Mouse (Mus musculus) midbrain, embryonic 11.5 days (tissue): Measurements from ENCODE around the gene Aars2. TPM values are rescaled to one million over a fixed set of nuclear protein-coding genes. Genes with fewer than 3 reads are reported as not detected.

Experiments
- ATAC-seq: fragments of 200-750 bp; cut with Nextera tagmentation; 2 replicates; pipeline ENCODE4 v1.8.0; 2017; ENCODE audit warnings: moderate TSS enrichment, moderate library complexity; ENCODE audit not compliant: low FRiP score
- DNase-seq: peaks from one replicate; pipeline ENCODE4 v3.0.0; 2015; ENCODE audit warnings: low spot score; ENCODE audit errors: missing footprints
- H3K27ac ChIP-seq: fragments of 300-500 bp; sonication (generic); 2 replicates; pipeline ENCODE4 v1.5.1; 2014; ENCODE audit warnings: low read depth, low read length
- H3K27me3 ChIP-seq: fragments of 300-500 bp; sonication (generic); 2 replicates; pipeline ENCODE4 v1.6.1; 2014; ENCODE audit warnings: mild to moderate bottlenecking, low read length, moderate library complexity, mixed read lengths; ENCODE audit not compliant: control insufficient read depth, insufficient read depth
- H3K36me3 ChIP-seq: fragments of 300-500 bp; sonication (generic); 2 replicates; pipeline ENCODE4 v1.6.1; 2014; ENCODE audit warnings: mild to moderate bottlenecking, low read length, moderate library complexity, mixed read lengths; ENCODE audit not compliant: control insufficient read depth, insufficient read depth
- H3K4me1 ChIP-seq: fragments of 300-500 bp; sonication (generic); 2 replicates; pipeline ENCODE4 v1.6.1; 2014; ENCODE audit warnings: low read length; ENCODE audit not compliant: control insufficient read depth, insufficient read depth
- H3K4me2 ChIP-seq: fragments of 300-500 bp; sonication (generic); 2 replicates; pipeline ENCODE4 v1.6.1; 2014; ENCODE audit warnings: mild to moderate bottlenecking, moderate library complexity
- H3K4me3 ChIP-seq: fragments of 300-500 bp; sonication (generic); 2 replicates; pipeline ENCODE4 v1.5.1; 2014; ENCODE audit warnings: low read depth, low read length
- H3K9ac ChIP-seq: fragments of 300-500 bp; sonication (generic); 2 replicates; pipeline ENCODE4 v1.6.1; 2014; ENCODE audit warnings: low read length
- H3K9me3 ChIP-seq: fragments of 300-500 bp; sonication (generic); 2 replicates; pipeline ENCODE4 v1.6.1; 2016; ENCODE audit warnings: low read length; ENCODE audit not compliant: control insufficient read depth
- WGBS: fragments of 180-500 bp; shearing (Covaris S2); extraction: QIAGEN DNeasy Blood & Tissue Kit; methylation state at CpG from one replicate; pipeline ENCODE4 v1.1.7; 2014; 5-methylcytosine and 5-hydroxymethylcytosine counted together
- polyA plus RNA-seq: library from polyadenylated mRNA; unstranded; fragments of >200 nt; fragmentation: Nextera tagmentation; extraction: Ambion mirVana; gene quantifications from 2 replicates; pipeline ENCODE4 v1.2.1, GENCODE M21; 2014

The Aars2 gene
- polyA plus RNA-seq, 1 experiment from 2014 or later, result 18.1 TPM

- peaks cover 7% of the 10 kb centered on the region; the same call in 1 of the 2 replicates for H3K27me3 ChIP-seq
- peak overlapping the region; percentile 77 for H3K9ac ChIP-seq
- H3K9me3 ChIP-seq, result no peaks in the 10 kb centered on the region
- H3K4me2 ChIP-seq, result peak overlapping the region; percentile 98
- WGBS, result 82% methylated on average over 3 of the region's 3 CpGs
- ATAC-seq (no peak), DNase-seq (no peak)
- H3K4me3 ChIP-seq, result peak overlapping the region; percentile 61
- no peak overlapping the region for H3K27ac ChIP-seq
- peaks cover 10% of the 10 kb centered on the region for H3K4me1 ChIP-seq
- H3K36me3 ChIP-seq, result no peaks in the 10 kb centered on the region
These were observed 50.0 kb downstream of the Aars2 start for GRCm38 (mm10) chr17:45556514-45557245.

DNA sequence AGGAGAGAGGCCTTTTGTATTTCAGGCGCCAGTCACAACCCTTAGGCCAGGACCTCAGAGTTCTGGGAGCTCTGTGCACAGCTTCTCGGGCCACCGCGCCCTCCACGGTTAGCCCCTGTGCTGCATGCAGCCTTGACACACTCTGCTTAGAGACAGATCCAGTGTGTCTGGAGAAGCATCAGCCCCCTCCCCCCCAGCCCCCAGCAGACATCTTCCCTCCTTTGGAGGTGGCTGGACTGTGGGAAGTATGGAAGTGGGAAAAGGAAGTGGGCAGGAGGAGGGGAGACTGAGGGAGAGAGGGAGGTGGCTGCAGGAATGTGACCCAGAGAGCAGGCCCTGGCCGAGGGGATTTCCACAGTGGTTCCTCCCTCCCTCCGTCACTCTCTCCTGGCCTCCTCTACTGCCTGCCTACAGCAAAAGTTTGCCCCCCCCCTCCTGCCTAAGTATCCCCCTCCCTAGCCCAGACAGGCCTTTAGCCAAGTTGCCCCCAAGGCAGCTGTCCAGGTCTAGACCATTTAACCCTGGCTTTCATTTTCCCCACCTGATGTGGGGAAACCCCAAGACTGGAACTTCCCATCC, 50.7 kb downstream of the Aars2 start:
- H3K9me3 ChIP-seq, result no peaks in the 10 kb centered on the region
- no peaks in the 10 kb centered on the region for H3K36me3 ChIP-seq
- no peak for DNase-seq
- H3K27ac ChIP-seq, result no peak overlapping the region
- 78% methylated on average over 6 of the region's 7 CpGs for WGBS
- peaks cover 4% of the 10 kb centered on the region for H3K4me1 ChIP-seq
- H3K27me3 ChIP-seq, result peaks cover 7% of the 10 kb centered on the region; the same call in 1 of the 2 replicates
- H3K9ac ChIP-seq, result no peak overlapping the region
- no peak overlapping the region for H3K4me3 ChIP-seq
- ATAC-seq, result no peak
- no peak overlapping the region for H3K4me2 ChIP-seq

DNA sequence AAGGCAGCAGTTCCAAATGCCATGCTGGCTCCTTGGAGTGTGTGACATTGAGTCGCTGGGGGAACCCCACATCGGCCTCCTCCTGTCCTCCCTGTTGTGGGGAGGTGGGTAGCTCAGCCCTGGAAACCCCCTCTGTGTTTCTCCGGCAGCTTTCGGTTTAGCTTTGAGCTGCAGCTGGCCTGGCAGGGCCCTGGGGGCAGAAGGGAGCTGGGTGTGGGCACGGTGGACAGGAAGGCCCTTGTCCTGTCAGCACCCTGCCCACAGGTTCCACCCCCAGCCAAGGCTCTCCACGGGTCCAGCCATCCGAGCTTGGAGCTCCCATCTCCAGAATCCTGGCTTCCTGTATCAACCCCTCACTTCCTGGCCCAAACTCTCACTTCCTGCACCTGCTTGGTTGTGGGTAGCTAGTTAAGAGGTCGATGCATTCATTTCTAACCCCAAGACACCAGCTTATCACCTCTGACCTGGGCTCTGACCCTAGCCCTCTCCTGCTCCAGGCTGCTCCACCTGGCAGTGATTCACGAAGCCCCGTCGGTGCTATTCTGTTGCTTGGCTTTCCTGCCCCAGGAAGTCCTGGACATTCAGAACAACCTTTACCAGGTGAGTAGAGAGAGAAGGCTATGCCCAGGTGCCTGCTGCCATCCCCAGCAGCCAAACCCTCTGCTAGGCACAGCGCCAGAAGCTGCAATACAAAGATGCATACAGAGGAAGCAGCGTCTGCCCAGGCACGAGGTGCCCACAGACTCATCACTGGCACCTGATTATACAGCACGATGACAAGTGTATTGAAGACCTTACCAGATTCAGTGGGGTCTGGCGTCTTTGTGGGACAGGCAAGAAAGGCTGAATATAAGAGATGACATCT, 51.6 kb downstream of the Aars2 start:
- Histone ChIP-seq H3K4me3 (no peak overlapping the region), H3K4me2 (no peak overlapping the region), H3K27me3 (peaks cover 7% of the 10 kb centered on the region; the same call in 1 of the 2 replicates), H3K9me3 (no peaks in the 10 kb centered on the region), H3K27ac (no peak overlapping the region), H3K4me1 (peaks cover 4% of the 10 kb centered on the region), H3K36me3 (no peaks in the 10 kb centered on the region), H3K9ac (no peak overlapping the region)
- no peak for ATAC-seq
- DNase-seq, result no peak
- 70% methylated on average over 16 of the region's 16 CpGs for WGBS

DNA sequence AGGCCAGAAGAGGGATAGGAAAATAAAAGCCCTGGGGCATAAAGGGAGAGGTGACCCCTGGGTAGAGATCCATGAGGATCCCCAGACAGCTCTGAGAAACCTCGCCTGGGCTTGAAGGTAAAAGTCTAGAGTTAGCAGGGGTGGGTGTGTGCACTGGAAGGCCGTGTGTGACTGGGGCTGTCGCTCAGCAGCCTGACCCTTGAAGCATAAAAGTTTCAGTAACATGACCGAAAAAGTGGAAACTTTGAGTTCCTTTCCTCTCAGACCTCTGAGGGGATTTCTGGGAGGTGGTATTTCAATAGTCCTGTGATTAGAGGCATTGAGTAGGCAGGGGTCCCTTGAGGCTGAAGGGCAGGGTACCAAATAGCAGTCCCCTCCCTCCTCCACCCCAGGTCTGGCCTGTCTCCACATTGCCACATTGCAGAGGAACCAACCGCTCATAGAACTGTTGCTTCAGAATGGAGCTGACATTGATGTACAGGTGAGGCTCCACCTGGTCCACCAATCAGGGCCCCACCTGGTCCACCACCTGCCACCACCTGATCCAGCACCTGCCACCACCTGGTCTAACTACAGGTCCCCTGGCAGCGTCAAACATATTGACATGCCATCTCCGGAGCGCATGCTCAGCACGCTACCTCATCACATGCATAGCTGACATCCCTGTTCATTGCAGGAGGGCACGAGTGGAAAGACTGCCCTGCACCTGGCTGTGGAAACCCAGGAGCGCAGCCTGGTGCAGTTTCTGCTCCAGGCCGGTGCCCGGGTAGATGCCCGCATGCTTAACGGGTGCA, 53.3 kb downstream of the Aars2 start:
- Histone ChIP-seq H3K4me1 (peaks cover 10% of the 10 kb centered on the region), H3K4me3 (no peak overlapping the region), H3K27me3 (peaks cover 7% of the 10 kb centered on the region; the same call in 1 of the 2 replicates)

GRCm38 (mm10) chr17:45563216-45563615, 56.6 kb downstream of the Aars2 start:
- ATAC-seq (no peak), DNase-seq (no peak)
- Histone ChIP-seq H3K4me2 (no peak overlapping the region), H3K4me1 (peaks cover 18% of the 10 kb centered on the region), H3K9ac (no peak overlapping the region; the same call in 1 of the 2 replicates), H3K9me3 (no peaks in the 10 kb centered on the region), H3K4me3 (no peak overlapping the region), H3K27me3 (no peaks in the 10 kb centered on the region), H3K36me3 (peaks cover 11% of the 10 kb centered on the region), H3K27ac (no peak overlapping the region)
- WGBS, result 78% methylated on average over 12 of the region's 12 CpGs

More for the DNA sequence above, 53.3 kb downstream of the Aars2 start:
- DNase-seq, result no peak
- Histone ChIP-seq H3K9me3 (no peaks in the 10 kb centered on the region), H3K27ac (no peak overlapping the region), H3K9ac (no peak overlapping the region), H3K4me2 (no peak overlapping the region), H3K36me3 (no peaks in the 10 kb centered on the region)
- 91% methylated on average over 15 of the region's 15 CpGs for WGBS
- ATAC-seq, result no peak

DNA sequence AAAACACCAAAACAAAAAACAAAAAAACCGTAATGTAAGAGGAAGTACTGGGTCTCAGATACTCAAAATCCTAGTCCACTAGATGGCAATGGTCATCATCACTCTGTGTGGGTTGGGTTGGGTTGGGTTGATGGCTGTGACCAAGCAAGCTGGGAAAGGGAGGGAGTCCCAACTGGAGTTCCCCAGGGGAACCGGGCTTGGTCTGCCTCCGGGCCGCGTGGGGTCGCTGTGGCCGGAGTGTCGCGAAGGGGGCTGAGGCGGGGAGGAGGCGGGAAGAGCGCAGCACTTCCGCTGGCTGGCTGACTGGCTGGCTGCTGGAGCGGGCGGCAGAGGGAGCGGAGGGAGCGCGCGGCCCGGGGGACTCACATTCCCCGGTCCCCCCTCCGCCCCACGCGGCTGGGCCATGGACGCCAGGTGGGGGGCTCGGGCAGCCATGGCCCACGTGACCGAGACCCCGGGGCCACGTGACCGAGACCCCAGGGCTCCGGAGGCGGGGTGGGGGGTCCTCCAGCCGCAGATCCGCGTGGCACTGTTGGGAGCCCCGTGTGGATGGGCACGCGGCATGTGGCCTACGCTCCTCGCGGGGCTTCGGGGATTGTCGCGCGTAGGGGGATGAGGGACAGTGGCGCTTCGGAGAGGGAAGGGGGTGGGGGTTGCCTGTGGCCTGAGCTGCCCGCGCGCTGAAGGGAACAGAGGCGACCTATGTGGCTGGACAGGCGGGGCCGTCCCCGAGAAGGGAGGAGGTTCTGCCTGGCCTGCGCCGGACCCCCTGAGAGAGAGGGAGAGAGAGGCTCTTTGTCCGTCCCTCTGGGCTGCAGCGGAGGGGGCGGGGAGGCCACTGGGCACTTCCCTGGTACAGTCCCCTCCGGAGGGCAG, 57.3 kb downstream of the Aars2 start, which contains the start of gene Slc35b2:
Slc35b2 (plus strand) TSS at position 220 of the 876 bp plus-strand sequence.
- Histone ChIP-seq H3K27me3 (no peaks in the 10 kb centered on the region), H3K9me3 (no peaks in the 10 kb centered on the region), H3K4me1 (peaks cover 18% of the 10 kb centered on the region), H3K27ac (peak within 1 kb of the TSS; percentile 84), H3K36me3 (peaks cover 17% of the 10 kb centered on the region), H3K4me3 (peak within 1 kb of the TSS; percentile 81), H3K4me2 (peak within 1 kb of the TSS; percentile 98), H3K9ac (peak within 1 kb of the TSS; percentile 90)
- peak; percentile 99 for DNase-seq
- peak; percentile 88 for ATAC-seq
- under 1% methylated on average over 44 of the region's 61 CpGs for WGBS

GRCm38 (mm10) chr17:45564531-45565084, 58.0 kb downstream of the Aars2 start:
- ATAC-seq (no peak; the same call in 1 of the 2 replicates), DNase-seq (peak; percentile 91)
- Histone ChIP-seq H3K4me1 (peaks cover 18% of the 10 kb centered on the region), H3K27ac (peak overlapping the region; percentile 84), H3K4me2 (peak overlapping the region; percentile 98), H3K9ac (peak overlapping the region; percentile 90), H3K9me3 (no peaks in the 10 kb centered on the region), H3K36me3 (peaks cover 23% of the 10 kb centered on the region), H3K27me3 (no peaks in the 10 kb centered on the region), H3K4me3 (peak overlapping the region; percentile 81)
- 14% methylated on average over 18 of the region's 18 CpGs for WGBS
